Mouse (Mus musculus) liver, postnatal 0 days (tissue): Measurements from ENCODE around the gene Chd6. TPM values are rescaled to one million over a fixed set of nuclear protein-coding genes. Genes with fewer than 3 reads are reported as not detected.

Experiments used
- ATAC-seq: fragments of 200-750 bp; cut with Nextera tagmentation; 2 replicates; pipeline ENCODE4 v1.8.0; 2017; ENCODE audit warnings: mild to moderate bottlenecking, moderate library complexity
- DNase-seq: peaks from one replicate; pipeline ENCODE4 v3.0.0-alpha.2; 2016
- H3K27ac ChIP-seq: fragments of 300-500 bp; sonication (generic); 2 replicates; pipeline ENCODE4 v1.5.1; 2014; ENCODE audit warnings: antibody characterized with exemption, moderate library complexity, mild to moderate bottlenecking, low read depth
- H3K27me3 ChIP-seq: fragments of 300-500 bp; sonication (generic); 2 replicates; pipeline ENCODE4 v1.6.1; 2014; ENCODE audit warnings: low read length, control low read depth, mixed read lengths; ENCODE audit not compliant: insufficient read depth
- H3K36me3 ChIP-seq: fragments of 300-500 bp; sonication (generic); replicated peaks from 2 replicates; pipeline ENCODE4 v1.6.1; 2014; ENCODE audit warnings: mild to moderate bottlenecking, control low read depth, low read length, moderate library complexity, mixed read lengths; ENCODE audit not compliant: insufficient read depth
- H3K4me1 ChIP-seq: fragments of 300-500 bp; sonication (generic); 2 replicates; pipeline ENCODE4 v1.6.1; 2014; ENCODE audit warnings: antibody characterized with exemption, mild to moderate bottlenecking, control low read depth; ENCODE audit not compliant: insufficient read depth
- H3K4me2 ChIP-seq: fragments of 300-500 bp; sonication (generic); 2 replicates; pipeline ENCODE4 v1.6.1; 2014; ENCODE audit warnings: low read depth, mild to moderate bottlenecking, low read length, moderate library complexity, mixed read lengths
- H3K4me3 ChIP-seq: fragments of 300-500 bp; sonication (generic); 2 replicates; pipeline ENCODE4 v1.5.1; 2014; ENCODE audit warnings: low read depth, low read length
- H3K9ac ChIP-seq: fragments of 300-500 bp; sonication (generic); replicated peaks from 2 replicates; pipeline ENCODE4 v1.6.1; 2014; ENCODE audit warnings: mild to moderate bottlenecking, moderate library complexity
- H3K9me3 ChIP-seq: fragments of 300-500 bp; sonication (generic); 2 replicates; pipeline ENCODE4 v1.6.1; 2016; ENCODE audit warnings: mild to moderate bottlenecking, control low read depth, low read length, mixed read lengths
- CTCF ChIP-seq: sonication (generic); IDR thresholded peaks from 2 replicates; pipeline ENCODE4 v1.5.1; 2016; ENCODE audit warnings: antibody characterized with exemption, low read depth
- EP300 ChIP-seq: IDR thresholded peaks from 2 replicates; pipeline ENCODE4 v1.6.1; 2016; ENCODE audit warnings: antibody characterized with exemption, low read depth, mild to moderate bottlenecking
- WGBS: fragments of 180-500 bp; shearing (Covaris S2); extraction: QIAGEN DNeasy Blood & Tissue Kit; methylation state at CpG from one replicate; pipeline ENCODE4 v1.1.7; 2014; ENCODE audit not compliant: insufficient replicate concordance; 5-methylcytosine and 5-hydroxymethylcytosine counted together
- polyA plus RNA-seq: library from polyadenylated mRNA; unstranded; fragments of >200 nt; fragmentation: Nextera tagmentation; extraction: Ambion mirVana; gene quantifications from 2 replicates; pipeline ENCODE4 v1.2.1, GENCODE M21; 2015

The Chd6 gene
- polyA plus RNA-seq, 1 experiment from 2014 or later = 4.0 TPM

DNA sequence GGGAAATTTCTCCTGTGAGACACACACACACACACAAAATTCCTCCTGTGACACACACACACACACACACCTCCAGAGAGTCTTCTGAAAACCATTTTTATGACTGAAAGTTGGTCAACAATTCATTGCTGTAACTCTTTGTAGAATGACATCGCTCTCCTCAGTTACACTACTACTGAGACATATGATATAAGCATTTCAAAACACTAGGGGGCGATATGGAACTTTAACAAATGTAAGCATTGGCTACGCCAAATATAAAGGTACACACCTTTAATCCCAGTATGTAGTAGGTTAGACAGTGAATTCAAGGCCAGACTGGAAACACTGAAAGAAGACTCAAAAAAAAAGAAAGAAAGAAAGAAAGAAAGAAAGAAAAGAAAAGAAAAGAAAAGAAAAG, 18.7 kb downstream of the Chd6 start:
- H3K4me2 ChIP-seq = no peak overlapping the region
- H3K9ac ChIP-seq = no peak overlapping the region
- H3K27me3 ChIP-seq = no peaks in the 10 kb centered on the region
- no peak overlapping the region for H3K27ac ChIP-seq
- no peak for ATAC-seq
- H3K36me3 ChIP-seq = no peaks in the 10 kb centered on the region
- TF ChIP-seq CTCF (peak; percentile 59), EP300 (no peak)
- no peaks in the 10 kb centered on the region for H3K4me1 ChIP-seq
- DNase-seq = no peak
- H3K9me3 ChIP-seq = no peaks in the 10 kb centered on the region
- H3K4me3 ChIP-seq = no peak overlapping the region
- 37% methylated on average over 3 of the region's 3 CpGs for WGBS

DNA sequence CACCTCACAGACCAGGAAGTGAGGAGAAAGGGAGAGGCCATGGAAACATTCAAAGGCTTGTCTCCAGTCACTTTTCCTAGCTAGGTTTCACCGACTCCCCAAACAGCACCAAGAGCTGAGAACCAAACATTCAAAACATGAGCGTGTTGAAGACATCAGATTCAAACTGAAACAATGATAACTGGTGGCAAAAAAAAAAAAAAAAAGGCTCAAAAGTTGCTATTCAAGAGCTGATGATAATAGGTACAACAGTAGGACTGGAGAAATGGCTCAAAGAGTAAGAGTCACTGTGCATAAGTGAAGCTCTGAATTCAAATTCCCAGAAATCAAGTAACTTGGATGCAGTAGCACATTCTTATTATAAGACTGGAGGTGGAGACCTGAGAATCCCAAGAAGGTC, 30.3 kb downstream of the Chd6 start:
- WGBS = 82% methylated on average over 2 of the region's 2 CpGs

DNA sequence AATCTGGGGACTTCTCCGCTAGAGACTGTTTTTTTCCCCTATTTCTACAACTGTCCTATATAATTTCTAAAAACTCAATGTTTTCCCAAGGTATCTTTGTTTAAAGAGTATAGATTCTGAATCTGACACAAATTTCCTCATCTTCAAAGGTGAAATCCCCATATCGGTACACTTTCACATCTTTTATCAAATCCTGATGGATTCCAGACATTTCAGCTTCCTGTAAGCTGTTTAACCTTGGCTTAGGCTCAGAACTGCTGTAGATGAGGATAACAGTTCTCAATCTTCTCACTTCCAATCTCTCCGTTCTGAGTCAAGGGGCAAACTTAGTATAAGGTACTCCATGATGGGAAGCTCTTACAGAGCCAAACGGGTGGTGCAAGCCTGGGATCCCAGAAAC, 32.6 kb downstream of the Chd6 start:
- TF ChIP-seq CTCF (no peak), EP300 (no peak)
- no peaks in the 10 kb centered on the region for H3K36me3 ChIP-seq
- H3K27ac ChIP-seq = no peak overlapping the region
- no peaks in the 10 kb centered on the region for H3K9me3 ChIP-seq
- no peak overlapping the region for H3K4me3 ChIP-seq
- 0 out of 2 replicates have a peak, but pooled peaks cover 9% of the 10 kb centered on the region for H3K4me1 ChIP-seq
- H3K4me2 ChIP-seq = no peak overlapping the region
- no peak for DNase-seq
- H3K27me3 ChIP-seq = no peaks in the 10 kb centered on the region
- no peak for ATAC-seq
- WGBS = 69% methylated on average over 4 of the region's 4 CpGs
- no peak overlapping the region for H3K9ac ChIP-seq

More for the DNA sequence above, 30.3 kb downstream of the Chd6 start:
- ATAC-seq = no peak
- Histone ChIP-seq H3K4me1 (0 out of 2 replicates have a peak, but pooled peaks cover 9% of the 10 kb centered on the region), H3K27ac (no peak overlapping the region), H3K36me3 (no peaks in the 10 kb centered on the region), H3K27me3 (no peaks in the 10 kb centered on the region), H3K4me3 (no peak overlapping the region), H3K9ac (no peak overlapping the region), H3K9me3 (no peaks in the 10 kb centered on the region), H3K4me2 (no peak overlapping the region)
- no peak for DNase-seq
- TF ChIP-seq CTCF (no peak), EP300 (no peak)

DNA sequence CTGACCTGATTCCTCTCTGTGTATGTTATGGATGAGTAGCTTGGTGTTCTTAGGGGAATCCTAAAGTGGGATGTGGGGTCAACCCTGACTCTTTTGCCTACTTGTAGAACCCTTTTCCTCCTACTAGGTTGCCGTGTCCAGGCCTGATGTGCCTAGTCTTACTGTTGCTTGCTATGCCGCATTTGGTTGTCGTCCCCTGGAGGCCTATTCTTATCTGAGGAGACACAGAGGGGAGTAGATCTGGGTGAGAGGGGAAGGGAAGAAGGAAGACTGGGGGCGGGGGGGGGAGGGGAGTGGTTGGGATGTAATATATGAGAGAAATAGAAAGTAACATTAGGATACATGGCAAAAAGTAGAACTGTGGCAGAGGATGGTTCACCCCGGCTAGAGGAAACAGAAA, 33.3 kb downstream of the Chd6 start:
- 0 out of 2 replicates have a peak, but pooled peaks cover 6% of the 10 kb centered on the region for H3K4me1 ChIP-seq
- H3K36me3 ChIP-seq = no peaks in the 10 kb centered on the region
- no peak overlapping the region for H3K9ac ChIP-seq
- no peaks in the 10 kb centered on the region for H3K27me3 ChIP-seq
- no peak overlapping the region for H3K4me3 ChIP-seq
- 70% methylated on average over 5 of the region's 5 CpGs for WGBS
- no peaks in the 10 kb centered on the region for H3K9me3 ChIP-seq
- DNase-seq (no peak), ATAC-seq (no peak)
- H3K4me2 ChIP-seq = no peak overlapping the region
- H3K27ac ChIP-seq = no peak overlapping the region
- no peak for TF ChIP-seq CTCF
- TF ChIP-seq EP300 = no peak

DNA sequence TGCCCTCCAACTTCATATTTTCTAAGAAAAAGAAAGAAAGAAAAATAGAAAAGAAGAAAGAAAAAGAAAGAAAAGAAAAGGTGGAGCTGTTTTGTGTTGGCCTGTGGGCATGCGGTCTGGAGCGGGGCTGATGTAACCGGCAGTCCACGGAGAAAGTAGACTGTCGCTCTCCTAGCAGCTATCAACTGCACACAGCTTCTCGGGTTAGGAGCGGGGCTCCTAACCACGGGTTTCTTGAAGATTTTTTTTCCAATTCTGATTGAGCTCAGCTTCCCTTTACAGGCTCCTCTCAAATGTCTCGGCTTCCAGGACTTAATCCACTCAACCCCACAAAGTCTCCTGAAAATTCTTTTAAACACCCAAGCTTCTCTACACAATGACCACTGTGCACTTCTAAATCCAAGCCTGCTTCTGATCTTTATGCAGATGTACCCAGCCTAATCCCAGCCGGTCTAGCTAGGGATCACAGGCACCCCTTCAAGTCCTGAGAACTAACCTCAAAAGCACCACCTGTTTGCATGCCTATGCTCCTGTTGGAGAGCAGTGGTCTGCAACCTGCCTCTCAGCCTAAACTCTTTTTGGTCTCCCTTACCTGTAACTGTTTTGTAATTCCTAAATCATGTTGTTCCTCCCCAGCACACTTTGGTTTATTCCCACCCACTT, 42.6 kb downstream of the Chd6 start:
- H3K4me2 ChIP-seq = no peak overlapping the region
- 48% methylated on average over 10 of the region's 10 CpGs for WGBS
- DNase-seq (no peak), ATAC-seq (peak; percentile 69)
- no peak overlapping the region for H3K4me3 ChIP-seq
- H3K4me1 ChIP-seq = no peaks in the 10 kb centered on the region
- H3K27ac ChIP-seq = no peak overlapping the region
- no peaks in the 10 kb centered on the region for H3K36me3 ChIP-seq
- no peak for TF ChIP-seq EP300
- no peak for TF ChIP-seq CTCF
- no peaks in the 10 kb centered on the region for H3K9me3 ChIP-seq
- H3K27me3 ChIP-seq = no peaks in the 10 kb centered on the region
- H3K9ac ChIP-seq = no peak overlapping the region

DNA sequence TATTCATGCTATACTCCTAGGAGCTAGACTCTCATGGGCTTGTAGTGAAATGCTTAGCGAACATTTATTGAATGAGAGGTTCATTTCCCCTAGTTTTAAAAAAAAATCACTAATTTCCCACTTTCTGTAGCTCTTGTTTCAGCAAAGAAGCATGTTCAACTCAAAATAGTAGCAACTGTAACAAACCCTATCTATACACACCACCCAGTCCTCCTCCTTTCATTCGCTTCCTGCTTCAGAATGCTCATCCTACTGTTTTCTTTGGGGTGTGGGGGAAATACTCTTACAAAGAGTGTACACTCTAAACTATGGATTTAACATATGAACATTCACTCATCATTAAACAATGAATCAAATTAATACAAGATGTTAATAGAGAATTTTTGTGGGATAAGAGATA, 43.3 kb downstream of the Chd6 start:
- no peaks in the 10 kb centered on the region for H3K4me1 ChIP-seq
- ATAC-seq (no peak), DNase-seq (no peak)
- H3K36me3 ChIP-seq = no peaks in the 10 kb centered on the region
- no peak overlapping the region for H3K9ac ChIP-seq
- no peak overlapping the region for H3K27ac ChIP-seq
- WGBS = 65% methylated on average over 2 of the region's 2 CpGs
- no peak overlapping the region for H3K4me2 ChIP-seq
- TF ChIP-seq EP300 (no peak), CTCF (no peak)
- H3K27me3 ChIP-seq = no peaks in the 10 kb centered on the region
- H3K4me3 ChIP-seq = no peak overlapping the region
- no peaks in the 10 kb centered on the region for H3K9me3 ChIP-seq
